Mouse (Mus musculus): Measurements from ENCODE around the gene Rag2.

Rag2 gene

DNA sequence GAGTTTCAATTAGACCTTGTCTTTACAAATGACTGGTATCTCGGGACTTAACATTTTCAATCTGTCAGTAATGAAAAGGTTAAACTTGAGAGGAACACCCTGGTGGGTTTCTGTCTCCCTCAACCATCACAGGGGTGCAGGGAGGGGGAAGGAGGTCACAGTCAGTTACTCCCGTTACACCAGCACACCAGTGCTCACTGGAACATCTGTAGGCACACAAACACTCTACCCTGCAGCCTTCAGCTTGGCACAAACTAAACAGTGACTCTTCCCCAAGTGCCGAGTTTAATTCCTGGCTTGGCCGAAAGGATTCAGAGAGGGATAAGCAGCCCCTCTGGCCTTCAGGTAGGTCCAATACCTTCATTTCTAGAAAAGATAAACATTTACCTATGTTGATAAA lies at the start of gene Rag2:
Gene Rag2 (plus strand): TSS at position 193 of the 400 bp plus-strand sequence.
- no peak for DNase-seq (ENCODE audit: extremely low read depth, insufficient read length, low spot score)

DNA sequence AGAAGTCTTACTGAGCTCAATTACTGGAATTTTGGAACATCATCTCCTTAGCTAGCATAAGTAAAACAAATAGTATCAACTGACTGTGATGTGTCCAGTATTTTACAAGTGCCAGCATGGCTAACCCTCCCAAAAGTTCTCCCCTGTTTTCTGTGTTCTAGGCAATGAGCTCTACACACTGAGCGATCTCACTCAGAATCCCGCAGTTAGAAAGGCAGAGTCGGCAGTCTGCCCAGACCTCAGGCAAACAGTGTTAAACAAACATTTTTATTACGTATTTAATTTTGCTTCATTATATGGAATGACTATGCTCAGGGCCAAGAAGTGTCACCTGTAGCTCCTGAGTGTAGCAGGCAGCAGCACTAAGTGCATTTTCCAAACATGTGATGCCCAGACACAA lies 47.3 kb upstream of the Rag2 start:
- DNase-seq (ENCODE audit: extremely low read depth, insufficient read length, low spot score): no peak

DNA sequence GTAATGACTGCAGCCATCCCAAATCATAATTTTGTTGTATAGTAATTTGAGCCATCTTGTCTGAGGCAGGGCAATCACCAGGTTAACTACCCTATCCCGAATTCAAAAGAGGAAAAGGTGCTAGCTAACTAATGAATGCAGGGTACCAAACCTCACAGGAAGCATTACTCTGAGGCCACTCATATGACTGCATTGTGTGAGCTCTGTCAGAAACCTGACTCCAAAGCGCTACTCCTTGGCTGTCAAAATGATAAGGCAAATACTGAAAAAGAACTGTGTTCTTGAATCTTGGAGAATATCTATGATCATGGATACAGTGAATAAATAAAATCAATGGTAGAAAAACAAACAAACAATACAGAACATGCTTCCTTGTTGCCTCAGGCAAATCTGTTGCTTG lies 44.5 kb upstream of the Rag2 start:
- no peak for DNase-seq (ENCODE audit: extremely low read depth, insufficient read length, low spot score)

DNA sequence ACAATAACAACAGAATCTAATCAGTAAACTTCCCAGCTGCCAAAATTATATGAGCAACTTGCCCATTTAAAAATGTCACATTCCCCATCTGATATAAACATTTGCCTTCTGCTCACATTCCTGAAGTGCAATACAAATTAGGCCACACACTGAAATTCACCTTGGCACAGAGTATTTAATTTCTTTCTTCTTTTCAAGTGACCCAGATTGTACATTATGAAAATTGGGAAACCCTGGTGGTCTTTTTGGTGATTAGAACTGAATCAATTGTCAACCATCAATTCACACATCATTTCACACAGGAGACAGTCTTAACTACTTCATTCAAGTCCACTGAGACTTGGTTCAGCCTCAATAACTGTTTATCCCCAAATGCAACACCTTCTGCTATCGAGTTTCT lies 44.1 kb upstream of the Rag2 start:
- no peak for DNase-seq (ENCODE audit: extremely low read depth, insufficient read length, low spot score)

DNA sequence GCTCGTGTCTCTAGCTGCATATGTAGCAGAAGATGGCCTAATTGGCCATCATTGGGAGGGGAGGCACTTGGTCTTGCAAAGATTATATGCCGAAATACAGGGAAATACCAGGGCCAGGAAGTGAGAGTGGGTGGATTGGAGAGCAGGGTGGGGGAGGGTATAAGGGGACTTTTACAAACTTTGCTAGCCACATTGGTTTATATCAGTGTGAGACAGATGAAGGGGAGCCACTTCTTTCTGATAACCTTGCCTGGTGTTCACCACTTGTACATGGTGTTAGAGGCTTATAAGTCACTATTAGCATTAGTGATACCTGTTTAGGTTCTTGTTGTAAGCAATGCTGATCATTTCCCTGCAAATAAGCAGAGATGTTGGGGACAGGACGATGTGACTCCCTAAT lies 43.5 kb upstream of the Rag2 start:
- DNase-seq (ENCODE audit: extremely low read depth, insufficient read length, low spot score): no peak

DNA sequence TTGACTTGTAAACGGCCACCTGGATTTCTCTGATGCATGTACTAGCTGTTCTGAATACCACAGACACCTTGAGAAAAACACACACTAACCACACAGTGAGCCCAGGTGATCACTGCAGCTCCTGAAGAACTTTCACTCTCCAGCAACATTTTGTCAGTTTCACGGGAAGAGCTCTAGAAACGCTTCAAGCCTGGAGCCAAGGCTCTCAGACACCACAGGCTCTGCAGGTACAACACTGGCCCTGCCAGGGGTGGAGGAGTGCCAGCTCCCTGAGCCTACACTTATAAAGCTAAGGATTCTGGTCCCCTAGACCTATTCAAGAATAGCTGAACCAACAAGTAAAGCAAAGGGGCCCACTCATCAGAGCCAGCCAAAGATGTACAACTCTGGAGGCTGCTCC lies 43.1 kb upstream of the Rag2 start:
- DNase-seq (ENCODE audit: extremely low read depth, insufficient read length, low spot score): no peak

DNA sequence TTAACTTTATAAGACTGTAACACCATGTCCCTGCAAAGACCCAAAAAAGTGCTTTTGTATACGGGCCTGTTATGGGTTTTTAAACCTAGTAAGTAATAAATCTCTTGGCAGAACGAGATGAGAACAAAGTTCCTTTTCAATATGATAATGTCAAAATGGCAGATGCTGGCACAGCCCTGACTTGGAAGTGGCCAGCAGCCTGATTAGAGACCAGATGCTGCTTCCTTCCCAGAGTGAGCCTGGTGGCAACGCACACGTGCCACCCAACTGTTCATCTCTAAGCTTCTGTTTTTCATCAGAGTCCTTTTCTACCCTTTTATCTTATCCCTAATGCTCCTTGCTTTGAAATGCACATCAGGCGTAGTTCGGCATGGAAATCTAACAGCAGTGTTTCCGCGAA lies 33.2 kb upstream of the Rag2 start:
- no peak for DNase-seq (ENCODE audit: extremely low read depth, insufficient read length, low spot score)

DNA sequence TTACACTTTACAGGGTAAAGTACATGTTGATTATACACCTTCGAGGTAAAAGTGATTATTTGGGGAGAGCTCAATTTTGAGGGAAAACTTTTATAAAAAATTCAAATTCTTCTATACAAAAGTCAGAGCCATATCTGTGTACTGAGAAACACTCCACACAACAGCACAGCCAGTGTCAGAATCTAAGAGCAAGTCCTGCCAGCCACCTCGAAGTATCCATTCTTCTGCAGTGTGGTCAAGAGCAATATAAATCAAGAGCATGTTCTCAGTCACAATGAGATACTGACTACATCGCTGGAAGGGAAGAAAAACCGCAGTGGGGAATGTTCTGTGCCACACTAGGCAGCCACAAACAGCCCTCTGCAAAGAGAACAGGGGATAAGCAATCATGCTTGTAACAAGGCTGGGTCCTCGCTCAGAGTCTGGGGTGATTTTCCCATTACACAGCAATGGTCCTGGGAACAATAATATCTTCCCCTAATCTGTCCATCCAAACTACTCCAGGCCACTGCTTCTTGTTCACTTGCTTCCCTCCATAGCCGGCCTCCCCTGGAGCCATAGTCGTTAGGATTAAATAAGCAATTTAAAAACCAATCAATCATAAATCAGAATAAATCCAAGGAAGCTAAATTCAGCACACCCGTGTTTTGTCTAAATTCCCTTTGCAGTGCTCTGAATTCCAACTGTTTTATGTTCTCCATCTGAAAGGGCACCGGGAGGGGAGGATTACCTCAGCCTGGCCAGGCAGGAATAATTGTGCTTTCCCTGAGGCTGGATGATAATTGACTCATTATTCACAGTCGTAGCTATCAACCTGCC lies 32.3 kb upstream of the Rag2 start:
- DNase-seq (ENCODE audit: extremely low read depth, insufficient read length, low spot score): no peak

DNA sequence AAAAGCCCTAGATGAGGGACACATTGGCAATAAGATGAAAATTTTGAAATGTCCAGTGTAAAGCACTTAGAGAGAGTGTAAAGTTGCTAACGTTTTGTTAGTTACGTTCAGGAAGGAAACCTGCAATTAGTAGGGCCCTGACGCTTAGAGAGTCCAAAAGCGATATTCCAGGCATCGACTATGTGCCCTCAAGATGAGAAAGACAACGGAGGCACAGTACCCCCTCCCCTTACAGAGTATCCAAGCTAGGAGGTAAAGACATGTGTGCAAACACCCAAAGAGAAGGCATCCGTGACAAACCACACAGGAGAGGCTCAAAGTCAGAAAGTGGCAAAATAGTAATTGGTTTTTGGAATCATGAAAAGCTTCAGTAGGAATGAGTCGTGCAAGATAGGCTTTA lies 31.6 kb upstream of the Rag2 start:
- DNase-seq (ENCODE audit: extremely low read depth, insufficient read length, low spot score): no peak

DNA sequence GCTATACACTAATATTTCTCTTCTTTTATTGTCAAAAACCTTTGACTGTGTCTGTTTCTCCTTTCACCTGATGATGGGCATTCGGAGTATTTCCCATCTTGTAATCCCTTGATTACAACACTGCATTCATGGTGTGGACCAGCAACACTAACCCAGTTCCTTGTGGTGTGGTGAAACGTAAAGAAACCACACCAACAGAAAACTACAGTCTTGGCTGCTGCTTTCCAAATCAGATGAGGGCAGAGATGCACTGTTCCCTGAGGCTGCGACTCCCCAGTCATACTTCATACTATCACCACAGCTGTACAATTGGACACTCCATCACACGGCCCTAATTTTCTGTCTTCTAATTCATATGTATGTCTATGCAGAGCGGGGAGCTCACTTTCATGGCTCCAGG lies 29.8 kb upstream of the Rag2 start:
- DNase-seq (ENCODE audit: extremely low read depth, insufficient read length, low spot score): no peak

DNA sequence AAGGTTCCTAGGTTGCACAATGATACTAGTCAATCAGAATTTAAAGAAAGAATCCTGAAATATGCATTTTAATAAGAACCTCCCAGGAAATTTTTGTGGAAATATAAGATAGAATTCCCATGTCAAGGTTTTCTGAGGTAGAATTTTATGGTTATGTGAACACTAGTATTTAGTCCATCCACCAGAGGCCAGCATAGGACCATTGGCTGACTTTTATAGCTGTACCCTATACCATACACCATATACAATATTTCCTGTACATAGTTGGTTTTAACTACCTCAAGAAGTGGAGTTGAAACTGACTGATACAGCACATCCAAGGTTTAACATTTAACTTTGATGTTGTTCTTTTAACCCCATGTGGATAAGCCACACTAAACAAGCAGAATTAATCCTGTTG lies 27.3 kb upstream of the Rag2 start:
- DNase-seq (ENCODE audit: extremely low read depth, insufficient read length, low spot score): no peak

DNA sequence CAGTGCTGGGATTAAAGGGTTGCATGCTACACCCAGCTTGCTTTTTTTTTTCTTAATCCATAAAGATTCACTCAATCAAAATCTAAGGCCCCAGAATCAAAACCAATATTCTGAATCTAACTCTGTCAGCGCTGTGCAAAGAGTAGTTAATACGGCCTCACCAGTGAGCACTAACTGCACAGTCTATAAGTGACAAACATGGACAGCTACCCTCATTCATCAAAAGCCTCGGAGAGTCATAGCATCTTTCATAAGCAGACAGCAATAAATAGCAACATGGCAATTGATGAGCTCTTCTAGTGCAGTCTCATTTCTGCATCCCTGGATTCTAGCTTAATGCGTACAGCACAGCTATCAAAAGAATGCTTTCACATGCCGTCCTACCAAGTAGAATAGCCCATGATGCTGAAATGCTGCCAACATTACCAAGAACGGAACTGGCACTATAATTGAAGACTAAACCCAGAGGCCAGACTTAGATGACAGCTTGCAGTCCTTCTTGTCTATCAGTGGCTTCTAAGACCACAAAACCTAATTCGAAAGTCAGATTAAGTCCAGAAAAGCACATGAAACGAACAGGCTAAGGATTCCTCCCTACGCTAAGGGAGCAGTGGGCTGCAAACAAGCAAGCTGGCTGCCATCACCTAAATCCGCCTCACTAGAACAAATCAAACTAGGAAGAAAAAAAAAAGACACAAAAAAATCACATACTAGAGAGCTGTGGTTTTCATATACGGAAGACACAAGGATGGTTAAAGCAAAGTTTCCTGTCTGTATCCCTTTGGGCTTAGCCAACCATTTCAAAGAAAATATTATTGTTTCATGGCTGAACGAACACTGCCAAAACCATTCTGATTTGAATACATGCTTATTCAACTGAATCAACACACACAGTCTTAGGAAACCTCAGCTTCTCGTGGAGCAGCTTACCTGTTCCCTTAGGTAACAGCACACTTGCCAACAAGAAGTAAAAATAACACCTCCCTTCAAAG lies 26.0 kb upstream of the Rag2 start:
- no peak for DNase-seq (ENCODE audit: extremely low read depth, insufficient read length, low spot score)

DNA sequence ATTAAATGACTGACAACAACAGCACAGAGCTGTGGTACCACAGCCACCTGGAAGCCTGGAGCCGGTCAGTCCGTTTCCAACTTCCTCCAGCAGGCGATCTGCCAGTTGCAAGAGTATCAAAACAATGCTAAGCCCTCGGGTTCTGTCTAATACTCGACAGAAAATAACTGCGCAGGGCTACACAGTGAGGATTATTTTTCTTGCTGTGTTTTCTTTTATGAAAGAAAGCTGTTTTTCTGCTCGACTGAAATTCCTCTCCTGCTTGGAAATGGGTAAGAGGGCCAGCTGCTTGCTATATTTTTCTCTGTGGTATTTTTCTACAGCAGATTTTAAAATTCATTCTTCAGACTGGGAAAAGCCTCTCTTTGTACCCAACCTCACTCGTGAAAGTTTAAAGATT lies 23.8 kb upstream of the Rag2 start:
- DNase-seq (ENCODE audit: extremely low read depth, insufficient read length, low spot score): no peak

DNA sequence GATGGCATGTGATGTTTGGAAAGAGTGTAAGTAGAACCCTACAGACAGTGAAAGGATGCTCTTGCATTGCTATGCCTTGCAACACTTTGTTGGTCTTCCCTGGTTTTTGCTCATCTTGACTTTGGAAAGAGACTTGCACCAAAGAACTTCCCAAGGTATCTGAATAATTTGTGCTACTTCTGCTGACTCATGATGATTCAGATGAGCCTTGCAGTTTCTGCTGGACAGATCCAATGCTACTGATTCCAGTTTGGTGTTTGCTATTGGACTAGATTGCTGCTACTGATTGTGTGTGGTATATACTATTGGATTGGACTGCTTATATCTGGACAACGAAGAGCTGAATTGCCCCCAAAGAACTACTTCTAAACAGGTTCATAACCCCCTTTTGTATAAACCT lies 21.4 kb upstream of the Rag2 start:
- no peak for DNase-seq (ENCODE audit: extremely low read depth, insufficient read length, low spot score)

DNA sequence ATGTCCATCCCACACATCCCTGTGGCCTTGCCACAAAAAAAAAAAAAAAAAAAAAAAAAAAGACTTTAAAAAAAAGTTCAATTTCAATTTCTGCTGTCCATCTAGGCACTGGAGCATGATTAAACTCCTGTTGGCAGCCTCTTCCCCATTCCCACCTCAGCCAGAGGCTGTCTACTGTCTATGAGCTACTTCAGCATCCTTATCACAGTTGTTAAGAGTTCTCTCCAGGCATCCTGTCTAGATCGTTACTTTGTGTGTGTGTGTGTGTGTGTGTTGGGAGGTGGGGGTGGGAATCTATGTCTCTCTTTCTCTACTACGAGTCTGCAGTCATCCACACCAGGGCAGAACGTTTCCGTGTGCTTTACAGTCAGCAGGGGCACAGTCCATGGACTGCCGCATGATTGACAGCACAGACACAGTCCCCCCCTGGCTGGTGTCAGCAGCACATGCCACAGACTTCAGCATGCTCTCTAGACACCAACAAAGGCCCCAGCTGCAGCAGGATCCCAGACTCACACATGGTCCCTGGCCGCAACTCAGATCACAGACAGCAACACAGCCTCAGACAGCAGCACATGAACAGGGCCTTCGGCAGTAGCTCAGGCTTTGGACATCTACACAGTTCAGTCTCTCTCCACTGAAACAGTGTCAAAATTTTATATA lies 16.2 kb upstream of the Rag2 start:
- no peak for DNase-seq (ENCODE audit: extremely low read depth, insufficient read length, low spot score)

DNA sequence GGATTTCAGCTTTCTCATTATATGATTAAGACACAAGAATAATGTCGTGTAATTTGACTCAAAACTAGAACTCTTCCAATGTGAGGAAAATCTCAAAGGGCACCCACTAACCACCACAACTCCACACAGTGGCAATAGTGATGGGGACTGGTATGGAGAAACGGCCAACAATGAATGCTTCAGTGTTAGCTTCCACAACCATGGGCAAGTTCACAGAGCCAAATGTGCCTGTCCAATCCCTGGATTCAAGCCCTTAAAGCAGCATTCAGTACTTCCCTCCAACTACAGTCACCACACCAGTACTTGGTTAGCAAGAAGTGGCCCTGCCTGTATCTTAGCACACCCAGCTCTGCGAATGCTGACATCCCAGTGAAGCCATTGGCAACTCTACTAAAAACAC lies 13.7 kb upstream of the Rag2 start:
- DNase-seq (ENCODE audit: extremely low read depth, insufficient read length, low spot score): no peak

DNA sequence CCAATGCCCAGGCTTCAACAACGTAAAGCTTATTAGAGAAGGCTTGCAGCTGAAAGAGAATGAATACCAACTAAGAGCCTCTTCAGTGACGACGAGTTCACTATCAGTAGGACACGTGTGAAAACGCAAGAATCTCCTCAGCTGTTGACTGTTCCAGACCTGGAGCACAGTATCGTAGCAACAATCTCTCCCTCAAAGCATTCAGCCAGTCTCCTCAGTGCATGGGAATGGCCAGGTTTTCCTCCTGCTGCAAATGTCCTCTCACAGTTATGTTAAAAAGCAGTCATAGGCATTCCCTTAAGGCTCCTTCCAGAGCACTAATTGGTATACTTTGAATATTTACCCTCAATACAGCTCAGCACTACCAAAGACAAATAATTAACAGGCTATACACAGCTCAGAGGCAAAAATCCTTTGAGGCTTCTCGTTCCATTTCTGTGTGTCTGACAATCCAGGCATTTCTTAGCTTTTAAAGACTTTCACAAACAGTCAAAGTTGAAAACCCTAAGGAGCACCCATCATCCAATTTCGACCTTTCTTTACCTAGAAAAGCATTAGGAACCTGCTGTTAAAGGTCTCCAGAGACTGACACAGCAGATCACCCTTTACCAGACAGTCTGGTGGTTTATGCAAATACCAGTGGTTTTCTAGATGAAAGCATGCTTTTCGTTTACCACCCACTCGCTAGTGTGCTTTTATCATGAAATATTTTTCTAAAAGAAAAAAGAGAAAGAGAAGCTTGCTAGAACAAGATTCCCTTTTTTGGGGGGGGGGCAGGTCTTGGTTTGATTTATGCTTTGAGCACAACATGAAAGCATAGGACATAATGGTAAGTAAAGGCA lies 8.8 kb upstream of the Rag2 start:
- DNase-seq (ENCODE audit: extremely low read depth, insufficient read length, low spot score): no peak

DNA sequence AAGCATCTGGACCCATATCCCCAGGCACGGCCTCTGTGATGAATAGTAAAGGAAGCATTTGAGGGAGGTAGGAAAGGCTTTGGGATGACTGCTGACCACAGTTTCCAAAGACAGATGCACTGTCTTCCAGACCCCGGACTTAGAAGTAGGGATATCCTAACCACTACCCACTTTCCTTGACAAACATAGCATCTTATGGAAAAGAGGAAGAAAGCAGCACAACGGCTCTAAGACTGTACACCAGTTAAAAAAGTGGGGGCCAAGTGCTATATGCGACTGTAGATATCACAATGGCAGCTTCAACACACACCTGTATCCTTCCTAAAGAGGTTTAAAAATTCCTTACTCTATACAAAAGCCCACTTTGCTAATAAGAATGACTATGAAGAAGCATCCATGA lies 6.1 kb upstream of the Rag2 start:
- no peak for DNase-seq (ENCODE audit: extremely low read depth, insufficient read length, low spot score)

DNA sequence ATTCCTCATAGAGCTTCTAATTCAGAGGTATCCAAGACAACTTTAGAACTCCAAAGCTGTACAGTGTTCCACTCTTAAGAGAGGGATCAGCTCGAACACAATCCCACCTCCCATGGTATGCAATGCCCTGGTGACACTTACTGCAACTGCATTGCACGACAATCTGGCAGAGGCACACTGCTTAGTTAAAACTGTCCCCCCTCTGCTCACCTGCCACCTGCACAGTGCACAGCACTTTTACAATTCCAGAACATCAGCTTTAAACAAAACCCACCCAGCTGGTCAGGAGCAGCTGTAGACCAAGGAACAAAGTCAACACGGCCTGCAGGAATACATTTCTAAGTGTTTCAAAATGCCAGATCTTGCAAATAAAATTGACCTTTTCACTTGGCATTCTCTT lies 3.6 kb upstream of the Rag2 start:
- no peak for DNase-seq (ENCODE audit: extremely low read depth, insufficient read length, low spot score)

DNA sequence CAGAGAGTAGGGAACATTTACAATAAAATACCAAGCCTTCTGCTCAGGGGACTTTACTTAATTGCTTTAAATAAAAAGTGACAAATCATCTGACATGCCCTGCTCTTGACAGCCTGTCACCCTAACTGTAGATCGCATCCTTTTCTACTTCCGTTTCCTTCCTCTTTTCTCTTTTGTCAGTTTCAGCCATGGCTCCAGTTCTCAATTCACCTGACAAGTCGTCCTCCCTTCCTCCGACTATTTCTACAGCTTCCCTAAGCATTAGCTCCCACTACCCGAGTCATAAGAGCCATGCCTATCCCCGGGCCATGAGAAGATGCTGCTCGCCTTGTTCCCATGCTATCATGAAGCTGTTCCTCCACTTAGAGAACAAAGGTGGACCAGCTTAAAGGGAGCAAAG lies 2.9 kb upstream of the Rag2 start:
- DNase-seq (ENCODE audit: extremely low read depth, insufficient read length, low spot score): no peak
